8 mouse cellular contexts compared by ENCODE assay signal in genomic region chr17:28327673-28328325, GRCm38 (mm10). TPM values are rescaled to one million over a fixed set of nuclear protein-coding genes. Genes with fewer than 3 reads are reported as not detected.
DNase-seq lines count a peak whose midpoint lies in the region; ATAC-seq and TF ChIP-seq lines count a peak whose summit lies in the region.

No protein-coding gene starts in this region.

- peak; percentile 54 for ATAC-seq in heart, embryonic 12.5 days (ENCODE audit: insufficient number of reproducible peaks, low FRiP score)
- ATAC-seq in embryonic facial prominence, embryonic 15.5 days (ENCODE audit: insufficient number of reproducible peaks, low FRiP score, low TSS enrichment, low read depth), result peak; percentile 40

- no peaks in the 10 kb centered on the region for H3K27me3 ChIP-seq in heart, embryonic 12.5 days (replicated peaks)
- H3K27me3 ChIP-seq in embryonic facial prominence, embryonic 15.5 days, result no peaks in the 10 kb centered on the region

- H3K4me2 ChIP-seq in heart, embryonic 12.5 days, result peak overlapping the region; percentile 83
- peak overlapping the region; percentile 76 for H3K4me2 ChIP-seq in embryonic facial prominence, embryonic 15.5 days (replicated peaks)

- no peaks in the 10 kb centered on the region for H3K9me3 ChIP-seq in heart, embryonic 12.5 days (replicated peaks)
- H3K9me3 ChIP-seq in ES-E14 (ENCODE audit: control insufficient read depth, insufficient read depth, low read depth, low read length), result no peaks in the 10 kb centered on the region
- H3K9me3 ChIP-seq in embryonic facial prominence, embryonic 15.5 days (replicated peaks), result no peaks in the 10 kb centered on the region

- in situ Hi-C loops in ES-E14 (cut with MboI; ENCODE audit: low sequenced_read_pairs in 2 of 2, unreplicated experiment in 2 of 2), result no loop called here

- peak overlapping the region; percentile 94 for H3K27ac ChIP-seq in heart, embryonic 12.5 days (ENCODE audit: poor library complexity, severe bottlenecking)
- peak overlapping the region; percentile 59 for H3K27ac ChIP-seq in ES-E14 (ENCODE audit: insufficient read depth, low read depth, low read length, poor library complexity, severe bottlenecking)
- H3K27ac ChIP-seq in embryonic facial prominence, embryonic 15.5 days (replicated peaks), result peak overlapping the region; percentile 98

- 9% methylated on average over 22 of the region's 22 CpGs for WGBS in heart, embryonic 12.5 days
- 2% methylated on average over 22 of the region's 22 CpGs for WGBS in embryonic facial prominence, embryonic 15.5 days

- peaks cover 57% of the 10 kb centered on the region for H3K36me3 ChIP-seq in heart, embryonic 12.5 days
- H3K36me3 ChIP-seq in ES-E14 (ENCODE audit: control insufficient read depth, insufficient read depth, low read length, poor library complexity, severe bottlenecking), result peaks cover 39% of the 10 kb centered on the region
- peaks cover 51% of the 10 kb centered on the region for H3K36me3 ChIP-seq in embryonic facial prominence, embryonic 15.5 days

- H3K4me3 ChIP-seq in heart, embryonic 12.5 days, result peak overlapping the region; percentile 98
- peak overlapping the region; percentile 48 to 65 for H3K4me3 ChIP-seq in ES-E14 (ENCODE audit: insufficient read depth in 1 of 2, low read depth in 1 of 2, low read length in 2 of 2, poor library complexity in 1 of 2, severe bottlenecking in 1 of 2)
- peak overlapping the region; percentile 78 for H3K4me3 ChIP-seq in embryonic facial prominence, embryonic 15.5 days (replicated peaks)

- H3K4me1 ChIP-seq in heart, embryonic 12.5 days (replicated peaks), result peaks cover 39% of the 10 kb centered on the region
- H3K4me1 ChIP-seq in ES-E14 (ENCODE audit: control insufficient read depth in 2 of 2, insufficient read depth in 2 of 2, low read length in 2 of 2, poor library complexity in 1 of 2), result peaks cover 0 to 19% of the 10 kb centered on the region in 2 experiments; a peak in 2 of 4 replicates
- peaks cover 37% of the 10 kb centered on the region for H3K4me1 ChIP-seq in embryonic facial prominence, embryonic 15.5 days

- peak overlapping the region; percentile 72 for H3K9ac ChIP-seq in heart, embryonic 12.5 days
- H3K9ac ChIP-seq in ES-E14 (ENCODE audit: insufficient read depth, low read depth, low read length, poor library complexity, severe bottlenecking), result peak overlapping the region; percentile 84
- H3K9ac ChIP-seq in embryonic facial prominence, embryonic 15.5 days, result peak overlapping the region; percentile 99

- no peak for DNase-seq in heart, adult 18-20 months
- no peak for DNase-seq in ES-E14 (ENCODE audit: low read depth, low spot score)
- DNase-seq in kidney, adult 9 months, result peak; percentile 84
- DNase-seq in lung, postnatal 36 days, result peak; percentile 14
- DNase-seq in urinary bladder, postnatal 25 days (ENCODE audit: low spot score), result no peak
- no peak for DNase-seq in spleen, postnatal 36 days (ENCODE audit: low spot score in 2 of 2)

TF ChIP-seq in ES-E14, 5 proteins besides CTCF, POLR2A, EP300 and RAD21:
- TF ChIP-seq ZC3H11A (IDR thresholded peaks at IDR 0.05; ENCODE audit: borderline replicate concordance, low read depth, low read length), result no peak

RNA-seq across cellular contexts. Expression of gene Rpl10a, which starts 0.5 kb away (rescaled TPM):
- 301 and 344 TPM in 2 replicates for polyA plus RNA-seq in heart, embryonic 12.5 days (2016; fragmentation: Nextera tagmentation; extraction: Ambion mirVana)
- total RNA-seq in heart, adult 18-20 months (2021), result 100 to 1,000 TPM; 422 to 438 TPM
- total RNA-seq in ES-E14 (2012; rRNA removed), result 2,234 and 2,688 TPM in 2 replicates
- 620 and 681 TPM in 2 replicates for polyA plus RNA-seq in embryonic facial prominence, embryonic 15.5 days (2015; fragmentation: Nextera tagmentation; extraction: Ambion mirVana)

RNA-seq across cellular contexts. Expression of gene Fance, which starts 14.5 kb away (rescaled TPM):
- 21.8 and 23.0 TPM in 2 replicates for polyA plus RNA-seq in heart, embryonic 12.5 days (2016; fragmentation: Nextera tagmentation; extraction: Ambion mirVana)
- total RNA-seq in heart, adult 18-20 months (2021), result 10 to 100 TPM; 10.5 to 12.7 TPM
- total RNA-seq in ES-E14 (2012; rRNA removed), result 25.9 and 39.8 TPM in 2 replicates
- polyA plus RNA-seq in embryonic facial prominence, embryonic 15.5 days (2015; fragmentation: Nextera tagmentation; extraction: Ambion mirVana), result 37.6 and 38.5 TPM in 2 replicates

RNA-seq across cellular contexts. Expression of gene Tead3, which starts 22.8 kb away (rescaled TPM):
- polyA plus RNA-seq in heart, embryonic 12.5 days (2016; fragmentation: Nextera tagmentation; extraction: Ambion mirVana), result 7.9 and 8.1 TPM in 2 replicates
- total RNA-seq in heart, adult 18-20 months (2021), result 10 to 100 TPM; 12.0 to 13.3 TPM
- total RNA-seq in ES-E14 (2012; rRNA removed), result 8.0 and 9.0 TPM in 2 replicates
- 17.9 and 18.8 TPM in 2 replicates for polyA plus RNA-seq in embryonic facial prominence, embryonic 15.5 days (2015; fragmentation: Nextera tagmentation; extraction: Ambion mirVana)

RNA-seq across cellular contexts. Expression of gene Tulp1, which starts 37.2 kb away (rescaled TPM):
- polyA plus RNA-seq in heart, embryonic 12.5 days (2016; fragmentation: Nextera tagmentation; extraction: Ambion mirVana), result 3.7 and 4.6 TPM in 2 replicates
- not detected for total RNA-seq in heart, adult 18-20 months (2021)
- 3.7 and 4.1 TPM in 2 replicates for total RNA-seq in ES-E14 (2012; rRNA removed)
- polyA plus RNA-seq in embryonic facial prominence, embryonic 15.5 days (2015; fragmentation: Nextera tagmentation; extraction: Ambion mirVana), result 5.1 and 5.8 TPM in 2 replicates

Comparison
In these comparisons a context has a peak if more than half of its experiments do, and no peak if none do; other contexts are left out.
1. DNase-seq: peak in kidney, adult 9 months (single experiment) and lung, postnatal 36 days (single experiment); none in heart, adult 18-20 months (0 of 2), ES-E14 (single experiment), urinary bladder, postnatal 25 days (single experiment) and spleen, postnatal 36 days (0 of 2).
2. Peak in every context shown above with its lines, with median percentiles within 50 percentile points of each other: H3K27ac ChIP-seq, H3K4me3 ChIP-seq and H3K9ac ChIP-seq.